Mouse (Mus musculus): ENCODE results near the gene Tab2. TPM values are rescaled to one million over a fixed set of nuclear protein-coding genes. Genes with fewer than 3 reads are reported as not detected.

Tab2 gene
- total and polyA plus RNA-seq, 3 experiments, result 13.7 to 43.5 (median 30.4) TPM

- DNase-seq (ENCODE audit: extremely low read depth), result no peak
- Histone ChIP-seq H3K9me3 (replicated peaks; ENCODE audit: low read length) (peaks cover 24% of the 10 kb centered on the region), H3K4me1 (ENCODE audit: control insufficient read depth in 1 of 2, insufficient read depth in 2 of 2) (peaks cover 0 to 7% of the 10 kb centered on the region in 2 experiments; a peak in 1 of 4 replicates), H3K79me2 (replicated peaks; ENCODE audit: control insufficient read depth, extremely low read depth, insufficient read depth, poor library complexity, severe bottlenecking) (no peaks in the 10 kb centered on the region; the same call in 1 of the 2 replicates), H3K4me3 (replicated peaks in 1 of 3; ENCODE audit: low read depth in 2 of 3, low read length in 2 of 3, poor library complexity in 1 of 3) (no peak overlapping the region), H3K4me2 (ENCODE audit: insufficient read depth, low read depth, poor library complexity, severe bottlenecking) (no peak overlapping the region), H3K27me3 (replicated peaks) (no peaks in the 10 kb centered on the region), H3K36me3 (replicated peaks in 1 of 2; ENCODE audit: control insufficient read depth in 1 of 2, insufficient read depth in 1 of 2, low read length in 1 of 2) (peaks cover 55 to 89% of the 10 kb centered on the region in 2 experiments), H3K27ac (ENCODE audit: insufficient read depth, low read depth) (no peak overlapping the region), H3K9ac (ENCODE audit: insufficient read depth, low read depth) (no peak overlapping the region)
- in situ Hi-C loops (cut with MboI; ENCODE audit: low pct_ligation_motif_present, low pct_unique_long_range_greater_than_20kb, low sequenced_read_pairs) (no loop called here), dilution Hi-C loops (cut with MboI; ENCODE audit: extremely low pct_ligation_motif_present, extremely low pct_unique_long_range_greater_than_20kb, low sequenced_read_pairs) (no loop called here)
- TF ChIP-seq USF1 (IDR thresholded peaks at IDR 0.05; ENCODE audit: low read depth, low read length) (no peak), RCOR1 (conservative IDR thresholded peaks at IDR 0.05; ENCODE audit: low read depth, low read length) (no peak), TCF12 (IDR thresholded peaks at IDR 0.05; ENCODE audit: low read depth, low read length) (no peak), PAX5 (IDR thresholded peaks at IDR 0.05; ENCODE audit: low read length) (no peak), POLR2AphosphoS2 (IDR thresholded peaks at IDR 0.05; ENCODE audit: low read depth, low read length) (no peak)
These were observed 92.6 kb downstream of the Tab2 start for GRCm38 (mm10) chr10:7863411-7863810.

- H3K27me3 ChIP-seq (replicated peaks), result no peaks in the 10 kb centered on the region
- DNase-seq (ENCODE audit: extremely low read depth), result no peak
- dilution Hi-C loops (cut with MboI; ENCODE audit: extremely low pct_ligation_motif_present, extremely low pct_unique_long_range_greater_than_20kb, low sequenced_read_pairs) (no loop called here), in situ Hi-C loops (cut with MboI; ENCODE audit: low pct_ligation_motif_present, low pct_unique_long_range_greater_than_20kb, low sequenced_read_pairs) (no loop called here)
- H3K27ac ChIP-seq (ENCODE audit: insufficient read depth, low read depth), result no peak overlapping the region
- H3K36me3 ChIP-seq (replicated peaks in 1 of 2; ENCODE audit: control insufficient read depth in 1 of 2, insufficient read depth in 1 of 2, low read length in 1 of 2), result peaks cover 43 to 84% of the 10 kb centered on the region in 2 experiments
- no peak overlapping the region for H3K4me2 ChIP-seq (ENCODE audit: insufficient read depth, low read depth, poor library complexity, severe bottlenecking)
- H3K9me3 ChIP-seq (replicated peaks; ENCODE audit: low read length), result peaks cover 24% of the 10 kb centered on the region
- TF ChIP-seq E2F4 (IDR thresholded peaks at IDR 0.05; ENCODE audit: insufficient replicate concordance, low read depth, low read length) (no peak), CTCF (conservative IDR thresholded peaks at IDR 0.05 in 1 of 2, IDR thresholded peaks at IDR 0.05 in 1 of 2; ENCODE audit: low read depth in 2 of 2, low read length in 2 of 2) (no peak), IRF4 (IDR thresholded peaks at IDR 0.05; ENCODE audit: low read depth, low read length) (no peak), NELFE (IDR thresholded peaks at IDR 0.05; ENCODE audit: low read depth, low read length) (no peak), CHD1 (IDR thresholded peaks at IDR 0.05; ENCODE audit: low read depth, low read length) (no peak), ZNF384 (IDR thresholded peaks at IDR 0.05; ENCODE audit: low read depth, low read length) (no peak), ZKSCAN1 (IDR thresholded peaks at IDR 0.05; ENCODE audit: borderline replicate concordance, low read depth, low read length) (no peak), PAX5 (IDR thresholded peaks at IDR 0.05; ENCODE audit: low read length) (no peak), TBP (conservative IDR thresholded peaks at IDR 0.05; ENCODE audit: low read depth, low read length) (no peak), SIN3A (IDR thresholded peaks at IDR 0.05; ENCODE audit: low read length) (no peak), UBTF (IDR thresholded peaks at IDR 0.05; ENCODE audit: low read depth, low read length) (no peak), HCFC1 (IDR thresholded peaks at IDR 0.05; ENCODE audit: low read depth, low read length) (no peak), CHD2 (IDR thresholded peaks at IDR 0.05; ENCODE audit: low read length) (no peak), MEF2A (IDR thresholded peaks at IDR 0.05; ENCODE audit: borderline replicate concordance, low read depth, low read length) (no peak)
- H3K79me2 ChIP-seq (replicated peaks; ENCODE audit: control insufficient read depth, extremely low read depth, insufficient read depth, poor library complexity, severe bottlenecking), result peaks cover 3% of the 10 kb centered on the region; the same call in 1 of the 2 replicates
- no peak overlapping the region for H3K4me3 ChIP-seq (replicated peaks in 1 of 3; ENCODE audit: low read depth in 2 of 3, low read length in 2 of 3, poor library complexity in 1 of 3)
- H3K4me1 ChIP-seq (ENCODE audit: control insufficient read depth in 1 of 2, insufficient read depth in 2 of 2), result peaks cover 0 to 13% of the 10 kb centered on the region in 2 experiments; a peak in 1 of 4 replicates
- H3K9ac ChIP-seq (ENCODE audit: insufficient read depth, low read depth), result no peak overlapping the region
These were observed 93.9 kb downstream of the Tab2 start for GRCm38 (mm10) chr10:7861937-7862657.
